Mouse (Mus musculus): ENCODE data around the gene Cfi. TPM values are rescaled to one million over a fixed set of nuclear protein-coding genes. Genes with fewer than 3 reads are reported as not detected.

Cfi gene
- polyA plus RNA-seq, 1 experiment from 2014 or later = 3.4 TPM

GRCm38 (mm10) chr3:129822206-129822775, 13.4 kb upstream of the Cfi start, which contains the start of gene Rrh:
Rrh (minus strand) TSS chr3:129822587.
- no peaks in the 10 kb centered on the region for H3K9me3 ChIP-seq (ENCODE audit: control insufficient read depth, low read length)
- H3K4me3 ChIP-seq (ENCODE audit: control insufficient read depth in 1 of 2, insufficient read depth in 1 of 2, low read depth in 1 of 2, low read length in 2 of 2) = no peak within 1 kb of the TSS
- H3K4me2 ChIP-seq (ENCODE audit: low read length) = no peak within 1 kb of the TSS
- 93% methylated on average over 11 of the region's 11 CpGs for WGBS
- peaks cover 38% of the 10 kb centered on the region for H3K36me3 ChIP-seq (ENCODE audit: control insufficient read depth, insufficient read depth, low read length)
- H3K4me1 ChIP-seq (ENCODE audit: control insufficient read depth in 2 of 2, insufficient read depth in 2 of 2, low read length in 2 of 2) = no peaks in the 10 kb centered on the region
- no peaks in the 10 kb centered on the region for H3K27me3 ChIP-seq (ENCODE audit: control insufficient read depth, insufficient read depth, low read length)
- no peak within 1 kb of the TSS for H3K27ac ChIP-seq (replicated peaks in 1 of 2; ENCODE audit: control insufficient read depth in 1 of 2, insufficient read depth in 1 of 2, low read depth in 2 of 2, low read length in 2 of 2)
- H3K9ac ChIP-seq (ENCODE audit: low read length) = no peak within 1 kb of the TSS
- no peak for ATAC-seq (ENCODE audit: insufficient number of reproducible peaks, insufficient read depth, low FRiP score, low read depth)

GRCm38 (mm10) chr3:129823293-129823692, 12.4 kb upstream of the Cfi start:
- 54% methylated on average over 5 of the region's 5 CpGs for WGBS
- Histone ChIP-seq H3K4me2 (ENCODE audit: low read length) (no peak overlapping the region), H3K9me3 (ENCODE audit: control insufficient read depth, low read length) (no peaks in the 10 kb centered on the region), H3K27ac (replicated peaks in 1 of 2; ENCODE audit: control insufficient read depth in 1 of 2, insufficient read depth in 1 of 2, low read depth in 2 of 2, low read length in 2 of 2) (no peak overlapping the region), H3K9ac (ENCODE audit: low read length) (no peak overlapping the region), H3K27me3 (ENCODE audit: control insufficient read depth, insufficient read depth, low read length) (no peaks in the 10 kb centered on the region), H3K4me1 (ENCODE audit: control insufficient read depth in 2 of 2, insufficient read depth in 2 of 2, low read length in 2 of 2) (no peaks in the 10 kb centered on the region), H3K36me3 (ENCODE audit: control insufficient read depth, insufficient read depth, low read length) (peaks cover 41% of the 10 kb centered on the region), H3K4me3 (ENCODE audit: control insufficient read depth in 1 of 2, insufficient read depth in 1 of 2, low read depth in 1 of 2, low read length in 2 of 2) (no peak overlapping the region)
- no peak for ATAC-seq (ENCODE audit: insufficient number of reproducible peaks, insufficient read depth, low FRiP score, low read depth)

- H3K4me2 ChIP-seq (ENCODE audit: low read length) = no peak overlapping the region
- no peak for ATAC-seq (ENCODE audit: insufficient number of reproducible peaks, insufficient read depth, low FRiP score, low read depth)
- 91% methylated on average over 4 of the region's 4 CpGs for WGBS
- H3K4me1 ChIP-seq (ENCODE audit: control insufficient read depth in 2 of 2, insufficient read depth in 2 of 2, low read length in 2 of 2) = peaks cover 0 to 1% of the 10 kb centered on the region in 2 experiments; a peak in 2 of 4 replicates
- H3K27ac ChIP-seq (replicated peaks in 1 of 2; ENCODE audit: control insufficient read depth in 1 of 2, insufficient read depth in 1 of 2, low read depth in 2 of 2, low read length in 2 of 2) = no peak overlapping the region
- peaks cover 47% of the 10 kb centered on the region for H3K36me3 ChIP-seq (ENCODE audit: control insufficient read depth, insufficient read depth, low read length)
- no peaks in the 10 kb centered on the region for H3K9me3 ChIP-seq (ENCODE audit: control insufficient read depth, low read length)
- no peak overlapping the region for H3K4me3 ChIP-seq (ENCODE audit: control insufficient read depth in 1 of 2, insufficient read depth in 1 of 2, low read depth in 1 of 2, low read length in 2 of 2)
- no peak overlapping the region for H3K9ac ChIP-seq (ENCODE audit: low read length)
- no peaks in the 10 kb centered on the region for H3K27me3 ChIP-seq (ENCODE audit: control insufficient read depth, insufficient read depth, low read length)
Observed at GRCm38 (mm10) chr3:129824146-129824545, 11.5 kb upstream of the Cfi start.

GRCm38 (mm10) chr3:129824891-129825290, 10.8 kb upstream of the Cfi start:
- peaks cover 6 to 9% of the 10 kb centered on the region in 2 experiments for H3K4me1 ChIP-seq (ENCODE audit: control insufficient read depth in 2 of 2, insufficient read depth in 2 of 2, low read length in 2 of 2)
- no peak overlapping the region for H3K9ac ChIP-seq (ENCODE audit: low read length)
- 90% methylated on average over 10 of the region's 10 CpGs for WGBS
- H3K36me3 ChIP-seq (ENCODE audit: control insufficient read depth, insufficient read depth, low read length) = peaks cover 49% of the 10 kb centered on the region
- H3K9me3 ChIP-seq (ENCODE audit: control insufficient read depth, low read length) = no peaks in the 10 kb centered on the region
- ATAC-seq (ENCODE audit: insufficient number of reproducible peaks, insufficient read depth, low FRiP score, low read depth) = no peak
- no peaks in the 10 kb centered on the region for H3K27me3 ChIP-seq (ENCODE audit: control insufficient read depth, insufficient read depth, low read length)
- H3K27ac ChIP-seq (replicated peaks in 1 of 2; ENCODE audit: control insufficient read depth in 1 of 2, insufficient read depth in 1 of 2, low read depth in 2 of 2, low read length in 2 of 2) = no peak overlapping the region
- H3K4me3 ChIP-seq (ENCODE audit: control insufficient read depth in 1 of 2, insufficient read depth in 1 of 2, low read depth in 1 of 2, low read length in 2 of 2) = no peak overlapping the region
- no peak overlapping the region for H3K4me2 ChIP-seq (ENCODE audit: low read length)

GRCm38 (mm10) chr3:129826691-129827090, 9.0 kb upstream of the Cfi start:
- H3K27me3 ChIP-seq (ENCODE audit: control insufficient read depth, insufficient read depth, low read length) = no peaks in the 10 kb centered on the region
- no peak overlapping the region for H3K4me2 ChIP-seq (ENCODE audit: low read length)
- H3K27ac ChIP-seq (replicated peaks in 1 of 2; ENCODE audit: control insufficient read depth in 1 of 2, insufficient read depth in 1 of 2, low read depth in 2 of 2, low read length in 2 of 2) = no peak overlapping the region
- H3K36me3 ChIP-seq (ENCODE audit: control insufficient read depth, insufficient read depth, low read length) = peaks cover 49% of the 10 kb centered on the region
- 88% methylated on average over 10 of the region's 10 CpGs for WGBS
- ATAC-seq (ENCODE audit: insufficient number of reproducible peaks, insufficient read depth, low FRiP score, low read depth) = no peak
- peaks cover 6 to 11% of the 10 kb centered on the region in 2 experiments for H3K4me1 ChIP-seq (ENCODE audit: control insufficient read depth in 2 of 2, insufficient read depth in 2 of 2, low read length in 2 of 2)
- no peak overlapping the region for H3K4me3 ChIP-seq (ENCODE audit: control insufficient read depth in 1 of 2, insufficient read depth in 1 of 2, low read depth in 1 of 2, low read length in 2 of 2)
- no peaks in the 10 kb centered on the region for H3K9me3 ChIP-seq (ENCODE audit: control insufficient read depth, low read length)
- H3K9ac ChIP-seq (ENCODE audit: low read length) = no peak overlapping the region

GRCm38 (mm10) chr3:129827691-129828090, 8.0 kb upstream of the Cfi start:
- no peak overlapping the region for H3K4me2 ChIP-seq (ENCODE audit: low read length)
- no peaks in the 10 kb centered on the region for H3K27me3 ChIP-seq (ENCODE audit: control insufficient read depth, insufficient read depth, low read length)
- H3K4me1 ChIP-seq (ENCODE audit: control insufficient read depth in 2 of 2, insufficient read depth in 2 of 2, low read length in 2 of 2) = peaks cover 6 to 13% of the 10 kb centered on the region in 2 experiments
- H3K9ac ChIP-seq (ENCODE audit: low read length) = no peak overlapping the region
- WGBS = 79% methylated on average over 5 of the region's 5 CpGs
- H3K27ac ChIP-seq (replicated peaks in 1 of 2; ENCODE audit: control insufficient read depth in 1 of 2, insufficient read depth in 1 of 2, low read depth in 2 of 2, low read length in 2 of 2) = no peak overlapping the region
- no peak overlapping the region for H3K4me3 ChIP-seq (ENCODE audit: control insufficient read depth in 1 of 2, insufficient read depth in 1 of 2, low read depth in 1 of 2, low read length in 2 of 2)
- no peak for ATAC-seq (ENCODE audit: insufficient number of reproducible peaks, insufficient read depth, low FRiP score, low read depth)
- no peaks in the 10 kb centered on the region for H3K9me3 ChIP-seq (ENCODE audit: control insufficient read depth, low read length)
- H3K36me3 ChIP-seq (ENCODE audit: control insufficient read depth, insufficient read depth, low read length) = peaks cover 45% of the 10 kb centered on the region

GRCm38 (mm10) chr3:129830626-129831025, 5.1 kb upstream of the Cfi start:
- Histone ChIP-seq H3K4me3 (ENCODE audit: control insufficient read depth in 1 of 2, insufficient read depth in 1 of 2, low read depth in 1 of 2, low read length in 2 of 2) (peak overlapping the region; percentile 92), H3K4me1 (ENCODE audit: control insufficient read depth in 2 of 2, insufficient read depth in 2 of 2, low read length in 2 of 2) (peaks cover 8 to 13% of the 10 kb centered on the region in 2 experiments), H3K4me2 (ENCODE audit: low read length) (peak overlapping the region; percentile 76), H3K36me3 (ENCODE audit: control insufficient read depth, insufficient read depth, low read length) (peaks cover 20% of the 10 kb centered on the region), H3K9ac (ENCODE audit: low read length) (peak overlapping the region; percentile 88), H3K9me3 (ENCODE audit: control insufficient read depth, low read length) (no peaks in the 10 kb centered on the region), H3K27ac (replicated peaks in 1 of 2; ENCODE audit: control insufficient read depth in 1 of 2, insufficient read depth in 1 of 2, low read depth in 2 of 2, low read length in 2 of 2) (peak overlapping the region; percentile 85 to 87), H3K27me3 (ENCODE audit: control insufficient read depth, insufficient read depth, low read length) (no peaks in the 10 kb centered on the region)
- ATAC-seq (ENCODE audit: insufficient number of reproducible peaks, insufficient read depth, low FRiP score, low read depth) = peak; percentile 36
- WGBS = under 1% methylated on average over 40 of the region's 45 CpGs

- H3K9me3 ChIP-seq (ENCODE audit: control insufficient read depth, low read length) = no peaks in the 10 kb centered on the region
- peak within 1 kb of the TSS; percentile 85 to 87 for H3K27ac ChIP-seq (replicated peaks in 1 of 2; ENCODE audit: control insufficient read depth in 1 of 2, insufficient read depth in 1 of 2, low read depth in 2 of 2, low read length in 2 of 2)
- peaks cover 19% of the 10 kb centered on the region for H3K36me3 ChIP-seq (ENCODE audit: control insufficient read depth, insufficient read depth, low read length)
- under 1% methylated on average over 60 of the region's 60 CpGs for WGBS
- H3K4me3 ChIP-seq (ENCODE audit: control insufficient read depth in 1 of 2, insufficient read depth in 1 of 2, low read depth in 1 of 2, low read length in 2 of 2) = peak within 1 kb of the TSS; percentile 92
- H3K27me3 ChIP-seq (ENCODE audit: control insufficient read depth, insufficient read depth, low read length) = no peaks in the 10 kb centered on the region
- peak within 1 kb of the TSS; percentile 88 for H3K9ac ChIP-seq (ENCODE audit: low read length)
- peak; percentile 86 for ATAC-seq (ENCODE audit: insufficient number of reproducible peaks, insufficient read depth, low FRiP score, low read depth)
- H3K4me2 ChIP-seq (ENCODE audit: low read length) = peak within 1 kb of the TSS; percentile 76
- peaks cover 13 to 17% of the 10 kb centered on the region in 2 experiments for H3K4me1 ChIP-seq (ENCODE audit: control insufficient read depth in 2 of 2, insufficient read depth in 2 of 2, low read length in 2 of 2)
Observed at GRCm38 (mm10) chr3:129831035-129831568, 4.6 kb upstream of the Cfi start, which contains the start of gene Gar1. Gar1 (minus strand) TSS chr3:129831396.
